Mouse (Mus musculus) limb, embryonic 13.5 days (tissue): ENCODE results near the gene Mip. TPM values are rescaled to one million over a fixed set of nuclear protein-coding genes. Genes with fewer than 3 reads are reported as not detected.
"Not testable (repeated sequence)": the region's sequence is repeated elsewhere in the genome, so short reads cannot be mapped to it uniquely, and the experiment has no call there.

Experiments used
- ATAC-seq: fragments of 200-750 bp; cut with Nextera tagmentation; 2 replicates; pipeline ENCODE4 v1.8.0; 2017; ENCODE audit warnings: low read depth, moderate number of reproducible peaks, moderate TSS enrichment; ENCODE audit not compliant: low FRiP score
- H3K27ac ChIP-seq: fragments of 300-500 bp; sonication (generic); 2 replicates; pipeline ENCODE4 v1.5.1; 2015; ENCODE audit warnings: inconsistent platforms, mild to moderate bottlenecking, moderate library complexity
- H3K27me3 ChIP-seq: fragments of 300-500 bp; sonication (generic); 2 replicates; pipeline ENCODE4 v1.6.1; 2015; ENCODE audit warnings: mild to moderate bottlenecking, inconsistent platforms
- H3K36me3 ChIP-seq: fragments of 300-500 bp; sonication (generic); 2 replicates; pipeline ENCODE4 v1.6.1; 2015; ENCODE audit warnings: inconsistent platforms, mild to moderate bottlenecking, moderate library complexity
- H3K4me1 ChIP-seq: fragments of 300-500 bp; sonication (generic); 2 replicates; pipeline ENCODE4 v1.6.1; 2015; ENCODE audit warnings: inconsistent platforms
- H3K4me2 ChIP-seq: fragments of 300-500 bp; sonication (generic); replicated peaks from 2 replicates; pipeline ENCODE4 v1.6.1; 2015; ENCODE audit warnings: inconsistent platforms, mild to moderate bottlenecking, moderate library complexity
- H3K4me3 ChIP-seq: fragments of 300-500 bp; sonication (generic); 2 replicates; pipeline ENCODE4 v1.5.1; 2015; ENCODE audit warnings: moderate library complexity, mild to moderate bottlenecking, inconsistent platforms
- H3K9ac ChIP-seq: fragments of 300-500 bp; sonication (generic); 2 replicates; pipeline ENCODE4 v1.6.1; 2015; ENCODE audit warnings: mild to moderate bottlenecking, inconsistent platforms
- H3K9me3 ChIP-seq: fragments of 300-500 bp; sonication (generic); 2 replicates; pipeline ENCODE4 v1.6.1; 2016; ENCODE audit warnings: inconsistent platforms
- WGBS: fragments of 180-500 bp; shearing (Covaris S2); methylation state at CpG from one replicate; pipeline ENCODE4 v1.1.7; 2015; 5-methylcytosine and 5-hydroxymethylcytosine counted together
- polyA plus RNA-seq: library from polyadenylated mRNA; unstranded; fragments of >200 nt; fragmentation: Nextera tagmentation; extraction: Ambion mirVana; gene quantifications from 2 replicates; pipeline ENCODE4 v1.2.1, GENCODE M21; 2015

Mip gene
- polyA plus RNA-seq, 1 experiment from 2014 or later: 0.57 TPM

- H3K4me2 ChIP-seq, H3K4me1 ChIP-seq, H3K9ac ChIP-seq, H3K9me3 ChIP-seq, ATAC-seq, H3K27ac ChIP-seq, H3K27me3 ChIP-seq, H3K4me3 ChIP-seq: not testable (repeated sequence)
- H3K36me3 ChIP-seq: peaks cover 21% of the 10 kb centered on the region
- 96% methylated on average over 1 of the region's 1 CpGs for WGBS
Observed at GRCm38 (mm10) chr10:128275374-128275773, 49.7 kb downstream of the Mip start.

- Histone ChIP-seq H3K4me3 (no peak overlapping the region), H3K4me2 (no peak overlapping the region), H3K27me3 (no peaks in the 10 kb centered on the region), H3K9ac (no peak overlapping the region), H3K4me1 (no peaks in the 10 kb centered on the region), H3K27ac (no peak overlapping the region), H3K9me3 (no peaks in the 10 kb centered on the region), H3K36me3 (peaks cover 45% of the 10 kb centered on the region)
- ATAC-seq: no peak
- WGBS: 60% methylated on average over 6 of the region's 6 CpGs
Observed at GRCm38 (mm10) chr10:128278158-128278557, 52.5 kb downstream of the Mip start.

GRCm38 (mm10) chr10:128280943-128281342 is 55.3 kb downstream of the Mip start:
- no peak for ATAC-seq
- 89% methylated on average over 6 of the region's 6 CpGs for WGBS
- Histone ChIP-seq H3K4me1 (no peaks in the 10 kb centered on the region), H3K9me3 (no peaks in the 10 kb centered on the region), H3K36me3 (peaks cover 67% of the 10 kb centered on the region), H3K9ac (no peak overlapping the region), H3K4me2 (no peak overlapping the region), H3K27me3 (no peaks in the 10 kb centered on the region), H3K4me3 (no peak overlapping the region), H3K27ac (no peak overlapping the region)

Other genes with a start within 250 kb of the Mip start
- not detected in 2 replicates for gene Hsd17b6, start 218.2 kb upstream of the Mip start, polyA plus RNA-seq
- 93.3 and 96.1 TPM in 2 replicates for gene Prim1, start 210.7 kb upstream of the Mip start, polyA plus RNA-seq
- 797 and 826 TPM in 2 replicates for gene Naca, start 190.3 kb upstream of the Mip start, polyA plus RNA-seq
- gene Ptges3, start 166.9 kb upstream of the Mip start, polyA plus RNA-seq: 564 and 574 TPM in 2 replicates
- gene Atp5b, start 142.6 kb upstream of the Mip start, polyA plus RNA-seq: 1,947 and 1,954 TPM in 2 replicates
- 9.0 and 10.5 TPM in 2 replicates for gene Baz2a, start 134.3 kb upstream of the Mip start, polyA plus RNA-seq
- gene Rbms2, start 45.5 kb upstream of the Mip start, polyA plus RNA-seq: 39.0 and 40.6 TPM in 2 replicates
- 1.8 and 2.5 TPM in 2 replicates for gene Gls2, start 31.4 kb upstream of the Mip start, polyA plus RNA-seq
- gene Spryd4, start 14.0 kb upstream of the Mip start, polyA plus RNA-seq: 34.5 and 35.2 TPM in 2 replicates
- gene Timeless, start 6.2 kb downstream of the Mip start, polyA plus RNA-seq: 75.7 and 76.4 TPM in 2 replicates
- 0.27 and 0.63 TPM in 2 replicates for gene Apon, start 28.3 kb downstream of the Mip start, polyA plus RNA-seq
- gene Apof, start 42.8 kb downstream of the Mip start, polyA plus RNA-seq: not detected in 2 replicates
- gene Stat2, start 44.7 kb downstream of the Mip start, polyA plus RNA-seq: 14.6 and 16.6 TPM in 2 replicates
- 0.18 TPM in 1 of 2 replicates, not detected in the other for gene Il23a, start 72.9 kb downstream of the Mip start, polyA plus RNA-seq
- gene Pan2, start 77.5 kb downstream of the Mip start, polyA plus RNA-seq: 33.6 and 35.2 TPM in 2 replicates
- gene Cnpy2, start 96.6 kb downstream of the Mip start, polyA plus RNA-seq: 390 and 394 TPM in 2 replicates
- gene Cs, start 111.9 kb downstream of the Mip start, polyA plus RNA-seq: 167 and 176 TPM in 2 replicates
- 14.8 and 15.3 TPM in 2 replicates for gene Coq10a, start 143.2 kb downstream of the Mip start, polyA plus RNA-seq
- gene Ankrd52, start 151.3 kb downstream of the Mip start, polyA plus RNA-seq: 11.7 and 12.9 TPM in 2 replicates
- 0.28 and 0.38 TPM in 2 replicates for gene Slc39a5, start 175.4 kb downstream of the Mip start, polyA plus RNA-seq
- 60.6 and 61.4 TPM in 2 replicates for gene Nabp2, start 185.7 kb downstream of the Mip start, polyA plus RNA-seq
- 42.3 and 43.3 TPM in 2 replicates for gene Rnf41, start 185.8 kb downstream of the Mip start, polyA plus RNA-seq
- 96.6 and 110 TPM in 2 replicates for gene Smarcc2, start 233.4 kb downstream of the Mip start, polyA plus RNA-seq